Mouse (Mus musculus) retina, embryonic 14.5 days (tissue): ENCODE data around the gene Sgsm2.

Experiments
- DNase-seq: peaks from one replicate; pipeline ENCODE4 v3.0.0-alpha.2; 2015; ENCODE audit warnings: low spot score

The Sgsm2 gene

DNA sequence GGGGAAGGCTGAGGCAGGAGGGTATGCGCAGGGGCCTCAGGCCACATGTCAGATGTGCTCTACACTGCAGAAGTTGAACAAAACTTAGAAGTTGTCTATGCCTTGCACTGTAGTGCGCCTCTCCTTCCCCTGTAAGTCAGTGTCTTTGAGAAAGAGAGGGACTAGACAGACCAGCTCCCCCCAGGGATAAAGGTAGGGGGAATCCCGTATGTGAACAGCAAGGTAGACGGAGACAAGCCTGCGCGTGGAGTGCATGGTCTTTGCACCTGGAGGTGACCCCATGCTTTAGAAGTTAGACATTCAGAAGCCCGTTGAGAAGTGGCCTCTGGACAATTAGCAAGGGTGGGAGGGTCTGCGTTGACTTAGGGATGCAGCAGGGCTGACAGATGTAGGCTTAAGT, 56.1 kb downstream of the Sgsm2 start:
- DNase-seq: no peak

DNA sequence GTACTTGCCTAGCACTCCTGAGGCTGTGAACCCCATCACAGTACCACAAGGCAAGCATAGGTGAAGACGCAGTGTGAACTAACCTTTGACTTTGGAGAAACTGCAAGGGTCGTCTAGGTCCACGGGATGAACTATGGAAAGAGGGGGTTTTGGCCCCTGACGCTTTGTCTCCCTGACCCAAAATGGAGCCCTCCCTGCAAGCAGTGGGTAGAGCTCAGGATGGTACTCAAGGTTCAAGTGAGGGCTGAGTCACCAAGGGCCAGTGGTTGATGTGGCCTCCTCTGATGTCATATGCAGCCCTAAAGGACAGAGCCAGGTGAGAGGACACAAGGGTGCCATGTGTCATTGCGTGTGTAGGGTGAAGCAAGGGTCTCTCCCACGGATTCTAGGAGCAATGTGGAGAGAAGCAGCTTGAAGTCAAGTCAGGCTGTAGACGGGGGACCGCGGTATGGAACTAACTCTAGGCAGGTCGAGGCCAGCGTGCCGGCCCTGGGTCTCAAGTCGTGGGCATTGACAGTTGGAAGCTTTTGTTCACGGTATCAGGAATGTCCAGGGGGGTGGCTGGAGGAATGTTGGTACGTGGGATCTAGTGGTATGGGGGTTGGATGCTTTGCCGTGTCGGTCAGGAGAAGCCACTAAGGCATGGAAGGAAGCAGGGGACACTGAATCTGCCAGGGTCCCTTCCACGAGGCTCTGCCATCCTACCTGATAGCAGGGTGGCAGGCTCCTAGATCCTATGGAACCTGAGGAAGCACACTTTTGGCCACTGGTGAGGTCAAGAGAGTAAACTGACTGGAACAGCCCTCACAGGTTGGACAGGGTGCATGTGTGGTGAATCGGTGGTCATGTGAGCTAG, 56.8 kb downstream of the Sgsm2 start:
- DNase-seq: no peak

DNA sequence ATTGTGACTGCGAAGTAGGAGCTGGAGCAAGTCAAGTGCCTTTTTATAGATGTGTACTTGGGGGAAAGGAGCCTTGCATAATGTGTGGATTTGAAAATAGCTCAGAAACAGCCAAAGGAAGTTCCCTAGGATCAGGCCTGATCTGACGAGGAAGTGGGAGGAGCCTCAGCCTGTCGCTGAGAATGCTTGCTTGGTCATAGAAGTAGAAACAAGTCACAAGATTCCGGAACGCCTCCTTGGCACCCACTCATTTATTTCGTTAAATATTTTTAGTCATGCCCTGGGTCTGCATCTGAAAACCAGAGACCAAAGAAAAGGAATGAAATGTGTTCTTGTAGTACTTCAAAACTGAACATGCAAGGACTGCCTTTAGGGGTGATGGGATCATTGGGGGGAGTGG, 57.9 kb downstream of the Sgsm2 start:
- peak; percentile 31 for DNase-seq

DNA sequence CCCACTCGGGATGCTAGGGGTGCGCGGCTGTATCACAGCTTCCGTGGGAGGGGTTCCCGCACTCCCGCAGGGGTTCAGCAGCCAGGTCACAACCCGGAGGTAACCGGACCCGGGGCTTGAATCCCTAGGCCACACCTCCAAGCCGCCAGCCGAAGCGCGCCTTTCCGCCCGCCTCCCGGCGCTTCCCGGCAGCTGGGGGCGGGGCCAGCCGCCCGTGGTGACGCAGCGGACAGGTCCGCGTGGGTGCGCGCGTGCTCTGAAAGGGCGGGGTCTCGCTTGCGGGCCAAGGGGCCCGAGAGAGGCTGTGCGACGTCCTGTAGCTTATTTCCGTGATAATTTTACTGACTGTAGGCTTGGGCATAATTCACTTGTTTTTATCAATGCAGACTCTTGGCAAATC, 58.4 kb downstream of the Sgsm2 start:
- DNase-seq: peak; percentile 91

DNA sequence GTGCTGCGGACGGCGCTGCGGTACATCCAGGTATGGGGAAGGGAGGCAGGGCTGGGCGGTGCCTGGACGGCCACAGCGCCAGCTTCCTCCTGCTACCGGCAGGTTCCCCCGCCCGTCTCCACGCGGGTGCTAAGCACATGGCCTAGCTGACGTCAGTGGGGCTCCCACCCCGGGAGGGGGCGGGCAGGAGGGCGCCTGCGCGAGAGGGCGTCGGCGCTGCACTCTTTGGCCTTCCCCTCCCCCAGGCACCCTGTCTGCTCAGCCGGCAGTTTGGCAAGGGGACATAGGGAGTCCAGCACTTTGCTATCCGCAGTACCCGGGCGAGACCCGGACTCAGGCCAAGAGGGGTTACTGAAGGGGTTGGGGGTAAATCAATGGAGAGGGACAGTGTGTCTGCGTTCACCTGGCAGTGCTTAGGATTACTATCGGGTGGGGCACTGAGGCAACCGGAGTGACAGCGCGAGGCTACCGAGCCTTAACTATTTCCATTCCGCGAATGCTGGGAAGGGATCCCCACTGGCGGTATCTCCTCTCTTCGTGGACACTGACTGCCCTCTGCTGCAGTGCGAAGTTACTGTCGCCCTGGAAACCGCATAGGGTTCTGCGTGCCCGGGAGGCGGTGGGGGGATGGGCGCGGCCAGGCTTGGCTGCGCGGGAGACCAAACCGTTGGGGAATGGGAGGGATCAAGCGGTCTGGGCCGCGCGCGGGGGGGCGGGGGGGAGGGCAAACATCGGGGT, 59.0 kb downstream of the Sgsm2 start:
- DNase-seq: peak; percentile 85

DNA sequence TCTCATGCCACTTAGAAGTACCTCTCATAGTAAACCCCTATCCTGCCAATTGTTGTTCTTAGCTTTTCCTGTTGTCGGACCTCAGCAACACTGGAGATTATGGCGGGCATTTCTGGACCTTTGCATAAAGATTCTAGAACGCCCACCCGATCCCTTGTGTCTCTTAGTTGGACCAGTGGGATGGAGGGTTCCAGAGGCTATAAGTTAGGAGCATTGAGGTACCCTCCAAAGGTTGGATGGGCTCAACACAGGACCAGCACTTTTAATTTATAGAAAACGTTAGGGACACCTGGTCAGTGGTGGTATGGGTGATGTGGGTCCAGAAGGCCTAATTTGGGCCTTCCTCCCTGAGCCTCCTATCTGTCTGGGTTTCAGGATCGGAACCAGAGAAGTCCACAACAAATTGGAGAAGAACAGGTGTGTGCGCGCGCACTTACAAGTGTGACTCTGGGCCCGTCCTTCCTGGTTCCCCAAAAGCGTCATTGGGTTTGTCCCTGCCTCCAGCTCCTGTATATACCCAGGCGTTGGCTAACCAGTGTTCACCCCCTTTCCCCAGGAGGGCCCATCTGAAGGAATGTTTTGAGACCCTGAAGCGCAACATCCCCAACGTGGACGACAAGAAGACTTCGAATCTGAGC, 59.7 kb downstream of the Sgsm2 start:
- no peak for DNase-seq

DNA sequence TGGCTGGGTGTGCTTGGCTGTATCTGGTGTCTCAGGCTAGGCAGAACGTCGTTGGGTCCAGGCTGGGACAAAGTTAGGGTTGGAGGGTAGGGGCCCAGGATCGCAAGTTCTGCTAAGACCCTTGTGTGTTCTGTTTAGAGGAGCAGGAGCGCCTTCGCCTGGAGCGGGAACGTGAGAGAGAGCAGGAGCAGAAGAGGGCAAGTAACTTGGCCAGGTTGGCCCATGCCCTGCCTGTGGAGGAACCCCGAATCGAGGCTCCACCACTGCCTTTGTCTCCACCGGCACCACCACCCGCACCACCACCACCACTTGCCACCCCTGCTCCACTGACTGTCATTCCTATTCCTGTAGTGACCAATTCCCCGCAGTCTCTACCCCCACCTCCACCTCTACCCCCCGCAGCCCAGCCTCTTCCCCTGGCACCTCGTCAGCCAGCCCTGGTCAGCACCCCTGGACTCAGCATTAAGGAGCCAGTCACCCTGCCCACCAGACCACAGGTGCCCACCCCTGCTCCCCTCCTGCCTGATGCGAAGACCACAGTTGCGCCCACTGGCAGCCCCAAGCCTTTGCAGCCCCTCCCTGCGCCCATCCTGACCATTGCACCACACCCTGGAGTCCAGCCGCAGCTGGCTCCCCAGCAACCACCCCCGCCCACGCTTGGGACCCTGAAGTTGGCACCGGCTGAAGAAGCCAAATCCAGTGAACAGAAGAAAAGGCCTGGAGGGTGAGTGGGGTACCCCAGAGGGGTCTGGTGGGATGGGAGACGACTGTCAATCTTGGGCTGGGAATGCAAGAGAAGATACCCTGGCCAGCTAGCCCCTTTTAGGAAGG, 60.4 kb downstream of the Sgsm2 start:
- no peak for DNase-seq

DNA sequence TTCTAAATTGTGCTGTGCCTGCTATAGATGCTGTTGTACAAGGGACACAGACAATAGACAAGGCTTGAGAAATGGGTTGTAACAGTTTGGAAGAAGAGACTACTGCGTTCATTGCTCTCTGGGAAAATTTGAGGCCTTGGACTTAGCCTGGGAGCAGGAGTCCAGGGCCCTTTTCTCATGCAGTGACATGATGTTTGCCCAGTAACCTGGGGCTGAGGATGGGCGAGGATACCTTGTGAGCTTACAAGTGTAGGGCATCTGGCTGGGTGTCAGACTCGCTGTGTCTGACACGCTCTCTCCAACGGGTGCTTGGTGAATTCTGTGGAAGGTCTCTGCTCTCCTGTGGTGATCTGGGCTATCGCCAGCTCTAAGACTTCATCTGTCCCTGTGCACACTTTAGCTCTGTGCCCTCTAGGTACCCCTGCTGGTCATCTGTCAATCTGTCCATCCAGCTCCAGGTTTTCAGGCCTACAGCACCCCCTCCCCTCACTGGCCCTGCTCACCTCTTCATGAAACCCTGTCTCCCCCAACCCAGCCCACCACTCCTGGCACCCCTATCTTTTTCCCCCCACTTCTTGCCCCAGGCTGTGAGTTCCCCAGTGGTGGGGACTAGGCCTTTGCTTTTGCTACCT, 61.2 kb downstream of the Sgsm2 start:
- DNase-seq: no peak

DNA sequence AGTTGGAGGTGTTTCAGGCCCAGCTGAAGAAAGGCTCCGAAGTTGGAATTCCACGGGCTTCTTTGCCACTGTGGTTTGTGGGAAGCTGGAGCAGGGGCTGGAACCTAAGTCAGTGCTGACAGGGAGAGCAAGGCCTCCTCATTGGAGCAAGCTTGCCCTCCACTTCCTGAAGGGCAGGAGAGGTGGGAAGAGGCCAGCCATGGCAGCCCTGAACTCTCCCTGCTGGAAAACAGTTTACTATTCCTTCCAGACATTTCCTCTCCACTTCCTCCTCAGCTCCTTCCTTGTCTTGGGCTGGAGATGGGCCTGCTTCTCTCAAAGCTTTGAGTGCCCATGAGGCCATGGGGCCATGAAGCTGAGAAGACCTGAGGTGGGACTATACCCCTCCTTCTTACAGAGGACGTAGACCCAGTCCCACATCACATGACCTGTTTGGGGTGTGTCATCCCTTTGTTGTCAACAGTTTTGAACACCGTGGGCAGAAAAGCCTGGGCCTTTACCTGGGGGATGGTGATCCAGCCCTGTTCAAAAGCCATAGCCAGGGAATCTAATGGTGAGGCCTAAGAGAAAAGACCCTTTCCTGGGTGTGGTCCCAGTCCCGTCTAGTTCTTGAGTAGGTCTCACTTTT, 62.1 kb downstream of the Sgsm2 start:
- DNase-seq: no peak

DNA sequence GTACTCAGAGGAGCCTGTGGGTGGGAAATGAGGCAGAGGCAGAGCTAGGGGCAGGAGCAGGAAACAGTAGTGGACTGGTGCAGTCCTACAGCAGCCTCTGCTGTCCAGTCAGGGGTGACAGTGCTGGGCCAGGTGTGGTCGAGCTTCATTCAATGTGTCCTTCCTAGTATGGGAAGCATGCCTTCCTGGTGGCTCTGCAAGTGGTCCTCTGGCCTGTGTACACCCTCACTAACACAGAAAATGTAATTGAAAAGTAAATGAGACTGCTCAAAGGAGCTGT, 62.6 kb downstream of the Sgsm2 start:
- DNase-seq: no peak

DNA sequence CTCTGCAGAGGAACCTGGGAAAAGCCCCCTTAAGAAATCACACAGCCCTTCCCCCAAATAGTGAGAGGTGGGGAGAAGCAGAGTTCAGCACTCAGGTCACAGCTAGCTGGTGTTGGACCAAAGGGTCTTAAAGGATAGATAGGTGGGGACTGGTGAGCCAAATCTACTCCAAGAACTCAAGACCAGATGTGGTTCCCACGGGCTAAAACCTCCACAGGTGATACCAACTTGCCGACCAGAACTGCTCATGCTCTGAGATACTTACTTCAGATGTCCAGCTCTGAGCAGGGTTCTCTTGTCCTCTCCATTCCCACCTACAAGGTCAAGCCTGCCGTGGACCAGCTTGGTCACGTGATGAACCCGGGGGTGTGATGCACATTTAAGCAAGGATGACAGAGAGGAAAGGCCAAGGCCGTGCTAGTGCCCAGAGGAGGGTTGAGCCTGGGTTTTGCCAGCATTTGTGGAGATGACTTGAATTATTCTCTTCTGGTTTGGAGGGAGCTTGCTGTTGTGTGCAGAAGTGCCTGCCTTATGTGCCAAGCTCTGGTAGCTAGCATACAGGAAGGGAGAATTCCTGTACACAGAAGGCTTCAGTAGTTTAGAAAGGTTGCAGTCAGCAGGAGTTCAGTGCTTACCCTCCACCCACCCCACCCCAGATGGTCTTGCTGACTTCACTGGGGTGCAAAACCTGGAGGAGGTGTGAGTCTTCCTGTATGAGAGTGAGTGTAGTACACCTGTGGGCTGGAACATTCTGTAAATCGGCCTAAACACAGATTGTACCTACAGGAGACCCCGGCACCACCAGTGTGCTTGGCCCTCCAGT, 63.1 kb downstream of the Sgsm2 start:
- DNase-seq: no peak

DNA sequence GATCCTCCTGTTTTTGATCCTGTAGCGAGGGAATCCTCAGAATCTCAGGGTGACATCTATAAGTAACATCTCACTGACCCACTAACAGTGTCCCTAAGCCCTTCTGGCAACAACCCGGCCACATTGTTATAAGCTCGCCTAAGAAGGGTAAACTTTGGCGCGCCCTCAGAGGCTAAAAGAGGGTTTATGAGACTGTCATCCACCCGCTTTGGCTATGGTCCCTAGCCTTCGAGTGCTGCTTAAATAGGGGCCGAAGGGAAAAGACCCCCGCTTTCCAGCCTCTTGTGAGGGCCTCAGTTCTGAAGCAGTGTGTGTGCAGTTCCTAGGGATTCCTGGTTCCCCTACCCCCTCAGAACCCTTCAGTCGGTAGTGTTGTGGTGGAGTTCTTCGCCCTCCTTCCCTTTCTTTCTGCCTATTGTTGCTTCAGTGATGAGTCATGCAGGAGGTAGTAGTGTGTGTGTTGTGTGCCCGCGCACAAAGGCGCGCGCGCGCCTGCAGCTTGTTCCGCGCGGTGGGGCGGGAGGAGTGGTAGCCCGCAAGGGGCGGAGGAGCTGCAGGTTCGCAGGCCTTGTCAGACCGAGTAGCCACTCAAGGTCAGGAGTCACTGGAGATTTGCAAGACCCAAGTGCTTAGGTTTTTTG, 64.2 kb downstream of the Sgsm2 start:
- peak; percentile 61 for DNase-seq

DNA sequence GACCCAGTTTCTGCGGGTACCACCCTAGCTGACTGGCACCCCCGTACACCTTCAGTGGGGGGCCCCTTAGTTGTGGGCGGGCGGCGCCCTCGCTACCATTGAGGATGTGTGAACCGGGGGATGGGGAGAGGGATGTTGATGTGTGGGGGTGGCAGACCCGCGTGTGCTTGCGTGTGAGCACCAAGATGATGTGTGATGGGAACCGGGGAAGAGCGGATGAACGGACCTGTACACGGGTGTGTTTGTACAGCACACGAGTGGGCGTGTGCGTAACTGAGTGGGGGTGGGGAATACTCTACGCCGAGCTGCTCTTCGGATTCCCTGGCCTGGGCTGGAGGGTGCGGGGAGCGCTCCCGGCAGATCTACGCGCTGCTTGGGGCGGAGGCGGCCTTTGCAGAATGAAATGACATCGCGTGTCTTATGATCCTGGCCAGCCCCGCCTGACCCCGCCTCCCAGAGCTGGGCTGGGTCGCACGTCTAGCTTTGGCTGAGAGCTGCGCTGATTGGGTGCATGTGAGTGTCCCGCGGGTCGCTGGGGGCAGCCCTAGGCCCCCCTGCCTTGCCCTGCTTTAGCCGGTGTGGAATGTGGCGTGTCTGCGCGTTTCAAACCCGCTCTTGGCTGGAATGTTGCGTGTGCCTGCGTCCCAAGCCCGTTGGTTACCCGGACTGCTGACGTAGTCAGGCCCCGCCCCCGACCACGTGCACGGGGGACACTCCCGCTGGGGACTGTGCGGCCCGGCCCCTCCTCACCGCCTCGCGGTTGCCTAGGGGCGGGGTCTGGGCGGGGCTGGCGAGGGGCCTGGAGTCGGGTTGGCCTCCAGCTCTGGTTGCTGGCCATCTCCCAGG, 65.0 kb downstream of the Sgsm2 start:
- DNase-seq: peak; percentile 98

DNA sequence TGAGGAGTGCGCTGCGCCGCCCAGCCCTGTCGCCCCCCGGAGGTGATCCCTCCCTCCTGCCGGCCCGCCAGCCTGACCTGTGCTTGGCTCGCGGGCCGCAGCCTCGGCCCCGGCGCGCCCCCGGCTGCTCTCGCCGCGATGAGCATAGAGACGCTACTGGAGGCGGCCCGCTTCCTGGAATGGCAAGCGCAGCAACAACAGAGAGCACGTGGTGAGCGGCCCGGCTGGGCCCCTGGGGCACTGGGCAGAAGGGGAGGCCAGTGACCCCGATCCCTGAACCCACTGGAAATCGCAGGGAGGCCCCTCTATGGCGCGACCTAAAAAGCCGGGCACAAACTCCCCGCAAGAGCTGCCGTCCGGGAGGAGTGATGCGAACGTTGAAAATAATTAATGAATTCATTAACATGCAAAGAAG, 65.7 kb downstream of the Sgsm2 start:
- DNase-seq: peak; percentile 71

DNA sequence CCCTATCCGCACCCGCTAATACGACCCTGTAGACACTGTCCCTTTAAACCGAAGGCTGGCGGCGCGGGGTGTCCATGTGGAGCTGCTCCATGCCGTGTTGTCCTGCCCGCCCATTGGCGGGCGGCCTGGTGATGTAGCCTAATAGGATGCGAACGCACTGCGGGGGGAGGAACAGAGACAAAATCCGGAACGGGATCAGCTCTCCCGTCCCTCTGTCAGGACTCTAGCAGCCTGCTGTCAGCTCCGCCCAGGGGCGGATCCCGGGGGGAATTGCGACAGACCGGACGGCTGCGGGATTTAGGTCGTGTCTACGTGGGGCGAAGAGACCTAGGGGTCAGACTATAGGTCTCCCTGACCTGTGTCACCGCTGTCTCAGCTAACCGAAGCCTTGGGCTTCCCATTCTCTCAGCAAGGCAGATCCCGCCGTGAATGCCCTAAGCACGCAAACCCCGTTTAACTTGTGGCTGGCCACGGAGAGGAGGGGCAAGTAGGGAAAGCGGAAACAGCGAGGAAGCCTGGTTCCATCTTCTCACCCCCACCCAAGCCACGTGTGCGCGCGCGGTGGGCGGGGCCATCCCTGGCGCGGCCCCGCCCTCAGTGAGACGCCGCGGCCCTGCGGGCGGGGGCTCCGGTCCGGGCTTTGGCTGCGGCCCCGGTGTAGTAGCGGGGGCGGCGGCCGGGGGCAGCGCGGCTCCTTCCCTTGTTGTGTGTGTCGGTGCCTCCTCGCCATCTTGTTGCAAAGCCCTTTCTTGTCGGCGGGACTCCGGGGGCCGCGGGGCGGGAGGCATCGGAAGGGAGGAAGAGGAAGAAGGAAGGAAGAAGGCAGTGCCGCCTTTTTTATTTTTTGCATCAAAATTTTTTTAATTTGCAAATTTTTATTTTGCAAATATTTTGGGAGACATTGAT, 66.4 kb downstream of the Sgsm2 start, which contains the start of gene Mnt:
TSS of gene Mnt (plus strand) at position 665 of the 906 bp plus-strand sequence.
- peak; percentile 98 for DNase-seq

DNA sequence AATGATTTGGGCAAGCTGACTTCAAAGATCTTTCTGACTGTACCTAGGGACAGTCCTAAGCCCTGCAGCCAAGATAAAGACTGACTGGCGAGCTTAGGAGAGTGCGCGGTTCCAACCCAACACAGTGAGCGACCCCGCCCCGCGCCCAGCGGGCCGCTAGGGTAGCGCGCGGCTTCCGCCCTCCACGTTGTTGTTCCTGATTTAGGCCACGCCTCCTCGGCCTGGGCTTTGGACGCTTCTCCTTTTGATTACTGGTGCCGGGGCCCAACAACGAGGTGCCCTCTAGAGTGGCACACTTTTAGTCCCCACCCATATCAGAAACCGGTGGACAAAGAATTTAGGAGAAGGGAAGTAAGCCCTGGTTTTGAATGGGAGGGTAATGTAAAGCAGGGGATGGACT, 67.0 kb downstream of the Sgsm2 start:
- peak; percentile 87 for DNase-seq

DNA sequence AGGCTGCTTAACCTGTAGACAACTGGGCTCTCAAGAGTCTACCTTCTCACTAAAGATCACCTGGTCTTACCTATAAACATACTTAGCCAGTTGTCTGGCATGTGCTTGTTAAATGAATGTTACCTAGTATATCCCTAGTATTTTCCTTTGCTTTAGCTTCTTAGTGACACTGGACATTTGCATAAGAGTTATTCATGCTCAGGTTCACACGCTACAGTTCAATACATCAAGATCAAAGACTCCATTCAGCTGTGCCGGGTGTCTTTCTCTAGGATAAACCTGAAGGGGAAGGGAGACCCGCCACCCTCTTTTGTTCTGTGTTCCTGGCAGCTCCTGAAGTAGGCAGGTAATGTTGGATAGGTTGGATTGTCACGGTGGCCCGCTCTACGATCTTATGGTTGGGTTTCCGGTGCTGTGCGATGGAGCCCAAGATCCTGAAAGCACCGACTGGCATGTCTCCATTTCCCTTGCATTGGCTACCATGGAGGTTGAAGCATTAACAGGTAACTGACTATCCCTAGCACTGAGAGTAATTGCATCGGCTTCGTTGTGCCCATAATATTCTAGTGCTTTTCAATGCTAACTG, 67.8 kb downstream of the Sgsm2 start:
- DNase-seq: no peak
